Mouse (Mus musculus) liver, embryonic 11.5 days (tissue): ENCODE results near the gene Ints5. TPM values are rescaled to one million over a fixed set of nuclear protein-coding genes. Genes with fewer than 3 reads are reported as not detected.
A peak's percentile ranks its signal among the peaks of the same experiment; 100 is the strongest.

Experiments
- ATAC-seq: fragments of 200-750 bp; cut with Nextera tagmentation; replicated peaks from 2 replicates; pipeline ENCODE4 v1.8.0; 2017; ENCODE audit warnings: moderate number of reproducible peaks, mild to moderate bottlenecking, moderate TSS enrichment, moderate library complexity; ENCODE audit not compliant: low FRiP score
- DNase-seq: peaks from one replicate; pipeline ENCODE4 v3.0.0-alpha.2; 2017; ENCODE audit warnings: low spot score
- H3K27ac ChIP-seq: fragments of 300-500 bp; sonication (generic); 2 replicates; pipeline ENCODE4 v1.5.1; 2014; ENCODE audit warnings: mild to moderate bottlenecking, low read depth, low read length, control low read depth
- H3K27me3 ChIP-seq: fragments of 300-500 bp; sonication (generic); replicated peaks from 2 replicates; pipeline ENCODE4 v1.6.1; 2014; ENCODE audit warnings: low read length, mixed read lengths; ENCODE audit not compliant: control insufficient read depth, insufficient read depth
- H3K36me3 ChIP-seq: fragments of 300-500 bp; sonication (generic); 2 replicates; pipeline ENCODE4 v1.6.1; 2014; ENCODE audit warnings: mild to moderate bottlenecking, low read length, moderate library complexity, mixed read lengths; ENCODE audit not compliant: control insufficient read depth, insufficient read depth
- H3K4me1 ChIP-seq: fragments of 300-500 bp; sonication (generic); replicated peaks from 2 replicates; pipeline ENCODE4 v1.6.1; 2014; ENCODE audit warnings: low read length, mixed read lengths; ENCODE audit not compliant: control insufficient read depth, insufficient read depth
- H3K4me2 ChIP-seq: fragments of 300-500 bp; sonication (generic); 2 replicates; pipeline ENCODE4 v1.6.1; 2014; ENCODE audit warnings: mild to moderate bottlenecking, control low read depth, moderate library complexity
- H3K4me3 ChIP-seq: fragments of 300-500 bp; sonication (generic); 2 replicates; pipeline ENCODE4 v1.5.1; 2014; ENCODE audit warnings: low read depth, low read length, control low read depth
- H3K9ac ChIP-seq: fragments of 300-500 bp; sonication (generic); 2 replicates; pipeline ENCODE4 v1.6.1; 2014; ENCODE audit warnings: low read depth, low read length, control low read depth
- H3K9me3 ChIP-seq: fragments of 300-500 bp; sonication (generic); 2 replicates; pipeline ENCODE4 v1.6.1; 2016; ENCODE audit warnings: low read length, inconsistent platforms, mixed read lengths; ENCODE audit not compliant: control insufficient read depth
- WGBS: fragments of 180-500 bp; shearing (Covaris S2); extraction: QIAGEN DNeasy Blood & Tissue Kit; methylation state at CpG from one replicate; pipeline ENCODE4 v1.1.7; 2014; 5-methylcytosine and 5-hydroxymethylcytosine counted together
- microRNA-seq: library from miRNA; unstranded; fragments of <30 nt; microRNA quantifications from one replicate; pipeline ENCODE4, GENCODE M21; 2017; ENCODE audit warnings: borderline number of aligned reads
- polyA plus RNA-seq: library from polyadenylated mRNA; unstranded; fragments of >200 nt; fragmentation: Nextera tagmentation; extraction: Ambion mirVana; gene quantifications from 2 replicates; pipeline ENCODE4 v1.2.1, GENCODE M21; 2014

Gene Ints5
- polyA plus RNA-seq, 1 experiment from 2014 or later, result 47.8 TPM

- Histone ChIP-seq H3K36me3 (peaks cover 35% of the 10 kb centered on the region), H3K4me1 (peaks cover 41% of the 10 kb centered on the region)
- no peak for DNase-seq
Measured at GRCm38 (mm10) chr19:8943047-8943446, 50.2 kb downstream of the Ints5 start.

GRCm38 (mm10) chr19:8944062-8944461, 51.3 kb downstream of the Ints5 start:
- peak; percentile 53 for ATAC-seq
- Histone ChIP-seq H3K27ac (peak overlapping the region; percentile 99), H3K4me3 (peak overlapping the region; percentile 90), H3K4me2 (peak overlapping the region; percentile 75), H3K9ac (peak overlapping the region; percentile 99), H3K9me3 (no peaks in the 10 kb centered on the region), H3K4me1 (peaks cover 41% of the 10 kb centered on the region), H3K36me3 (peaks cover 43% of the 10 kb centered on the region), H3K27me3 (no peaks in the 10 kb centered on the region)
- WGBS, result 34% methylated on average over 5 of the region's 5 CpGs
- DNase-seq, result no peak

More at GRCm38 (mm10) chr19:8943047-8943446, 50.2 kb downstream of the Ints5 start:
- no peaks in the 10 kb centered on the region for H3K27me3 ChIP-seq
- H3K4me2 ChIP-seq, result peak overlapping the region; percentile 75
- no peaks in the 10 kb centered on the region for H3K9me3 ChIP-seq
- peak overlapping the region; percentile 99 for H3K27ac ChIP-seq
- ATAC-seq, result no peak
- 57% methylated on average over 2 of the region's 2 CpGs for WGBS
- peak overlapping the region; percentile 99 for H3K9ac ChIP-seq
- peak overlapping the region; percentile 90 for H3K4me3 ChIP-seq

- peak overlapping the region; percentile 90 for H3K4me3 ChIP-seq
- no peaks in the 10 kb centered on the region for H3K9me3 ChIP-seq
- H3K27me3 ChIP-seq, result no peaks in the 10 kb centered on the region
- peak overlapping the region; percentile 75 for H3K4me2 ChIP-seq
- H3K4me1 ChIP-seq, result peaks cover 41% of the 10 kb centered on the region
- WGBS, result 40% methylated on average over 5 of the region's 5 CpGs
- DNase-seq (peak; percentile 71), ATAC-seq (no peak)
- H3K9ac ChIP-seq, result no peak overlapping the region; the same call in 1 of the 2 replicates
- peak overlapping the region; percentile 99; the same call in 1 of the 2 replicates for H3K27ac ChIP-seq
- H3K36me3 ChIP-seq, result peaks cover 45% of the 10 kb centered on the region
Measured at GRCm38 (mm10) chr19:8944750-8945149, 51.9 kb downstream of the Ints5 start.

GRCm38 (mm10) chr19:8945251-8945650, 52.4 kb downstream of the Ints5 start:
- Histone ChIP-seq H3K27ac (peak overlapping the region; percentile 99; the same call in 1 of the 2 replicates), H3K9ac (no peak overlapping the region; the same call in 1 of the 2 replicates), H3K9me3 (no peaks in the 10 kb centered on the region), H3K4me3 (peak overlapping the region; percentile 90; the same call in 1 of the 2 replicates), H3K4me1 (peaks cover 40% of the 10 kb centered on the region), H3K4me2 (peak overlapping the region; percentile 75), H3K36me3 (peaks cover 48% of the 10 kb centered on the region), H3K27me3 (no peaks in the 10 kb centered on the region)
- 87% methylated on average over 6 of the region's 6 CpGs for WGBS
- ATAC-seq (no peak), DNase-seq (no peak)

GRCm38 (mm10) chr19:8946929-8947328, 54.1 kb downstream of the Ints5 start:
- no peak overlapping the region for H3K9ac ChIP-seq
- H3K4me1 ChIP-seq, result peaks cover 29% of the 10 kb centered on the region
- 0 out of 2 replicates have a peak, but pooled peaks have one; percentile 32 for ATAC-seq

More at GRCm38 (mm10) chr19:8946929-8947328, 54.1 kb downstream of the Ints5 start:
- 76% methylated on average over 7 of the region's 7 CpGs for WGBS
- Histone ChIP-seq H3K9me3 (no peaks in the 10 kb centered on the region), H3K27ac (no peak overlapping the region), H3K4me3 (no peak overlapping the region), H3K27me3 (no peaks in the 10 kb centered on the region), H3K4me2 (no peak overlapping the region), H3K36me3 (peaks cover 63% of the 10 kb centered on the region)
- no peak for DNase-seq

Small RNAs within 50 kb of the gene (microRNA-seq; reads per million reads assigned to microRNA genes)
- not detected for gene Mir5136

Other genes starting within 250 kb of the Ints5 start
- 0.12 TPM in 1 of 2 replicates, not detected in the other for gene Chrm1, start 229.2 kb upstream of the Ints5 start, polyA plus RNA-seq
- gene Slc3a2, start 169.6 kb upstream of the Ints5 start, polyA plus RNA-seq, result 150 and 159 TPM in 2 replicates
- gene Wdr74, start 157.2 kb upstream of the Ints5 start, polyA plus RNA-seq, result 142 and 143 TPM in 2 replicates
- gene 1700092M07Rik, start 152.3 kb upstream of the Ints5 start, polyA plus RNA-seq, result 1.7 and 2.0 TPM in 2 replicates
- gene Stx5a, start 151.6 kb upstream of the Ints5 start, polyA plus RNA-seq, result 69.5 and 73.1 TPM in 2 replicates
- gene Nxf1, start 135.9 kb upstream of the Ints5 start, polyA plus RNA-seq, result 197 and 198 TPM in 2 replicates
- 116 and 123 TPM in 2 replicates for gene Tmem223, start 122.0 kb upstream of the Ints5 start, polyA plus RNA-seq
- 116 and 119 TPM in 2 replicates for gene Tmem179b, start 118.5 kb upstream of the Ints5 start, polyA plus RNA-seq
- gene Taf6l, start 106.6 kb upstream of the Ints5 start, polyA plus RNA-seq, result 25.9 TPM in 2 replicates
- 152 and 159 TPM in 2 replicates for gene Polr2g, start 94.4 kb upstream of the Ints5 start, polyA plus RNA-seq
- 3.2 and 4.1 TPM in 2 replicates for gene Zbtb3, start 90.5 kb upstream of the Ints5 start, polyA plus RNA-seq
- gene Ttc9c, start 73.7 kb upstream of the Ints5 start, polyA plus RNA-seq, result 43.8 and 46.8 TPM in 2 replicates
- gene Hnrnpul2, start 73.0 kb upstream of the Ints5 start, polyA plus RNA-seq, result 5.5 and 6.4 TPM in 2 replicates
- 0.40 TPM in 1 of 2 replicates, not detected in the other for gene AC129217.1, start 63.2 kb upstream of the Ints5 start, polyA plus RNA-seq
- gene Bscl2, start 55.5 kb upstream of the Ints5 start, polyA plus RNA-seq, result 52.7 and 52.9 TPM in 2 replicates
- 2.1 and 2.3 TPM in 2 replicates for gene Gng3, start 53.8 kb upstream of the Ints5 start, polyA plus RNA-seq
- 0.10 and 0.34 TPM in 2 replicates for gene Lrrn4cl, start 42.2 kb upstream of the Ints5 start, polyA plus RNA-seq
- 198 and 204 TPM in 2 replicates for gene Ubxn1, start 21.5 kb upstream of the Ints5 start, polyA plus RNA-seq
- gene Uqcc3, start 12.1 kb upstream of the Ints5 start, polyA plus RNA-seq, result 57.1 and 66.9 TPM in 2 replicates
- 133 and 147 TPM in 2 replicates for gene Lbhd1, start 9.3 kb upstream of the Ints5 start, polyA plus RNA-seq
- gene Gm49403, start 9.1 kb upstream of the Ints5 start, polyA plus RNA-seq, result not detected in 2 replicates
- gene 1810009A15Rik, start 4.2 kb upstream of the Ints5 start, polyA plus RNA-seq, result 163 and 171 TPM in 2 replicates
- gene Gm49416, start 4.1 kb upstream of the Ints5 start, polyA plus RNA-seq, result not detected in 2 replicates
- gene Ganab, start 5.1 kb downstream of the Ints5 start, polyA plus RNA-seq, result 91.8 and 106 TPM in 2 replicates
- 32.3 and 34.8 TPM in 2 replicates for gene B3gat3, start 27.4 kb downstream of the Ints5 start, polyA plus RNA-seq
- gene Rom1, start 36.4 kb downstream of the Ints5 start, polyA plus RNA-seq, result 2.4 and 3.9 TPM in 2 replicates
- 22.6 and 26.1 TPM in 2 replicates for gene Eml3, start 36.5 kb downstream of the Ints5 start, polyA plus RNA-seq
- gene Mta2, start 48.9 kb downstream of the Ints5 start, polyA plus RNA-seq, result 75.6 and 81.1 TPM in 2 replicates
- gene Tut1, start 60.8 kb downstream of the Ints5 start, polyA plus RNA-seq, result 42.4 and 43.2 TPM in 2 replicates
- gene Eef1g, start 74.0 kb downstream of the Ints5 start, polyA plus RNA-seq, result 598 and 618 TPM in 2 replicates
- gene Ahnak, start 96.3 kb downstream of the Ints5 start, polyA plus RNA-seq, result 2.6 and 3.7 TPM in 2 replicates
- not detected in 2 replicates for gene Scgb1a1, start 195.0 kb downstream of the Ints5 start, polyA plus RNA-seq
- 21.2 and 25.1 TPM in 2 replicates for gene Asrgl1, start 242.6 kb downstream of the Ints5 start, polyA plus RNA-seq